Mouse (Mus musculus): ENCODE measurements at regions not wholly inside any gene's neighbourhood (a gene's known extent, or its start where the extent isn't known, plus 50 kb on each side); places are given as distances from the start of the nearest gene placed in this dataset.

DNA sequence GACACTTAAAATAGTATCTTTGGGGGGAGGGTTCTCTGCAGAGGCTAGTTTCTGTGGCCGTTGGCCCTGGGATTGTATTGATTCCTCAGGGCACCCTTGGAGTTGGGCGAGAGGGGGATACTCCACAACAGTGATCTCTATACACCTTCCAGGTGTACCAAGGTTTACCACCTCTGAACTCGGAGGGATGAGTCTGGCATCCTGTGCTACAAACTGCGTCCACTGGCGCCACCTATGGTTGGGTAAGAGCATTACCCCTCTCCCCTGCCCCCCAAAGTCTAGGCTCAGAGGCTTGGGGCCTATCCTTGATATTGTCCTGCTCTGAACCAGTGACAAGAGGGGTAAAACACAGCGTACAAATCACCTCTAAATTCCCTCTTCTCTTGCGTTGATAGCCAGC lies 62.2 kb downstream of the Gm17728 start:
- Histone ChIP-seq H3K36me3 (ENCODE audit: control insufficient read depth, insufficient read depth, low read length) (no peaks in the 10 kb centered on the region), H3K9me3 (ENCODE audit: control insufficient read depth, low read length) (no peaks in the 10 kb centered on the region), H3K4me2 (ENCODE audit: low read depth, low read length) (no peak overlapping the region), H3K27ac (ENCODE audit: low read depth, low read length) (no peak overlapping the region), H3K4me1 (ENCODE audit: control insufficient read depth, insufficient read depth, low read length) (no peaks in the 10 kb centered on the region), H3K4me3 (ENCODE audit: low read depth, low read length) (no peak overlapping the region), H3K9ac (replicated peaks; ENCODE audit: low read depth, low read length) (no peak overlapping the region), H3K27me3 (ENCODE audit: control insufficient read depth, insufficient read depth, low read length) (no peaks in the 10 kb centered on the region)
- WGBS, result 76% methylated on average over 7 of the region's 7 CpGs
- no peak for ATAC-seq (ENCODE audit: low read depth)

DNA sequence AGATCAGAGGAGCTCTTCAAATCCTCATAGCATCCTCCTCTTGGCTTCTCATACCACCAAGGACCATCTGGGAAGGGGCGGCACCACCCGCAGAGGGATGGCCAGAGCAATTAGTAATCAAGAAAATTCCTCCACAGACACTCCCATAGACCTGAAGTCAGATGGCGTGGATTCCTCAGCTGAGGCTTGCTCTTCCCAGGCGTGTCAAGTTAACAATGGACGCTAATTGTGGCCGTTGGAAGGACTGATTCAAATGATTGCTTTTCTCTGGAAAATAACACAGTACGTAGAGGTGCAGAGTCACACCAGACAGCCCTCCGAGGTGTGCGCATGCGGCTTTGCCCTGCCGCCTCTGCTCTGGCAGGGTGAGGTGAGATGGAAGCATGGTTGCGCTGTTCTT lies 62.7 kb downstream of the Gm17728 start:
- no peaks in the 10 kb centered on the region for H3K27me3 ChIP-seq (ENCODE audit: control insufficient read depth, insufficient read depth, low read length)
- no peak overlapping the region for H3K4me2 ChIP-seq (ENCODE audit: low read depth, low read length)
- no peak overlapping the region for H3K9ac ChIP-seq (replicated peaks; ENCODE audit: low read depth, low read length)
- no peaks in the 10 kb centered on the region for H3K36me3 ChIP-seq (ENCODE audit: control insufficient read depth, insufficient read depth, low read length)
- H3K27ac ChIP-seq (ENCODE audit: low read depth, low read length), result no peak overlapping the region
- ATAC-seq (ENCODE audit: low read depth), result no peak
- H3K9me3 ChIP-seq (ENCODE audit: control insufficient read depth, low read length), result no peaks in the 10 kb centered on the region
- no peak overlapping the region for H3K4me3 ChIP-seq (ENCODE audit: low read depth, low read length)
- H3K4me1 ChIP-seq (ENCODE audit: control insufficient read depth, insufficient read depth, low read length), result no peaks in the 10 kb centered on the region
- 63% methylated on average over 12 of the region's 12 CpGs for WGBS

DNA sequence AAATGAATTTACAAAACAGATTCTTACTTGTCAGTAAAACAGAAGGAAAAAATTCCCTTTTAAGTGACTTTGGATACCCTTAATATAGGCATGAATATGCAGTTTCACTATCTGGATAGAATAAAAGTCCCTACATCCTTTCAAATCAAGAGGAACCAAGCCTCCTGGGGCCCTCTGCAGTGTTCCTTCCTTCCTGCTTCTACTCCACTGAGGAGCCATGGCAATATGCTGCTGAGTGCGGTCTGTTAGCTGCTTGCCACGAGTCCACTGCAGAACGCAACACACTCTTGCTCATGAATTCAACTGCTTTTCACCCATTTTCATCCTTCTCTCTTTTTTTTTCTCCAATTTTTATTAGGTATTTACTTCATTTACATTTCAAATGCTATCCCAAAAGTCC lies 107.5 kb downstream of the Gm17728 start:
- H3K36me3 ChIP-seq (ENCODE audit: control insufficient read depth, insufficient read depth, low read length), result no peaks in the 10 kb centered on the region
- no peak overlapping the region for H3K9ac ChIP-seq (replicated peaks; ENCODE audit: low read depth, low read length)
- H3K27me3 ChIP-seq (ENCODE audit: control insufficient read depth, insufficient read depth, low read length), result no peaks in the 10 kb centered on the region
- ATAC-seq (ENCODE audit: low read depth), result no peak
- no peaks in the 10 kb centered on the region for H3K4me1 ChIP-seq (ENCODE audit: control insufficient read depth, insufficient read depth, low read length)
- 84% methylated on average over 3 of the region's 3 CpGs for WGBS
- H3K9me3 ChIP-seq (ENCODE audit: control insufficient read depth, low read length), result peaks cover 4% of the 10 kb centered on the region; the same call in 1 of the 2 replicates
- H3K27ac ChIP-seq (ENCODE audit: low read depth, low read length), result no peak overlapping the region
- H3K4me2 ChIP-seq (ENCODE audit: low read depth, low read length), result no peak overlapping the region
- no peak overlapping the region for H3K4me3 ChIP-seq (ENCODE audit: low read depth, low read length)

DNA sequence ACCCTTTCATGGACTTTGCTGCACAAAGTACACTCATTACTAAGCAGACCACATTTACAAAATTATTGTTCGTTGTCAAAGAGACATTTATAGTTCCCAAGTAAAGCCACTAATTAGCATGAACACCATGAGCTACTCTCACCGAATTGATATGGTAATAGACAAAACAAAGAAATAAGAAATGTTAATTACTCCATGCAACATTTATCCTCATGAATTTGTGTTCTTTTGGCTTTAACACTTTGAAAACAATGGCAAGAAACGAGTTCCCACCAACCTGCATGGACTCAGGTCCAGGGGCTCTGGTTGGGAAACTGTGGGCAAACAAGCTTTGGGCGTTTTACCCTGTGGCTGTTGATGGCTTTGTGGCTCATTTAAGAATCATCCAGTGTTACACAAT lies 114.2 kb downstream of the Gm17728 start:
- H3K9me3 ChIP-seq (ENCODE audit: control insufficient read depth, low read length), result peaks cover 4% of the 10 kb centered on the region; the same call in 1 of the 2 replicates
- no peaks in the 10 kb centered on the region for H3K27me3 ChIP-seq (ENCODE audit: control insufficient read depth, insufficient read depth, low read length)
- H3K9ac ChIP-seq (replicated peaks; ENCODE audit: low read depth, low read length), result no peak overlapping the region
- no peaks in the 10 kb centered on the region for H3K36me3 ChIP-seq (ENCODE audit: control insufficient read depth, insufficient read depth, low read length)
- H3K27ac ChIP-seq (ENCODE audit: low read depth, low read length), result no peak overlapping the region
- WGBS, result 24% methylated on average over 4 of the region's 4 CpGs
- ATAC-seq (ENCODE audit: low read depth), result no peak
- H3K4me1 ChIP-seq (ENCODE audit: control insufficient read depth, insufficient read depth, low read length), result no peaks in the 10 kb centered on the region
- no peak overlapping the region for H3K4me2 ChIP-seq (ENCODE audit: low read depth, low read length)
- H3K4me3 ChIP-seq (ENCODE audit: low read depth, low read length), result no peak overlapping the region

DNA sequence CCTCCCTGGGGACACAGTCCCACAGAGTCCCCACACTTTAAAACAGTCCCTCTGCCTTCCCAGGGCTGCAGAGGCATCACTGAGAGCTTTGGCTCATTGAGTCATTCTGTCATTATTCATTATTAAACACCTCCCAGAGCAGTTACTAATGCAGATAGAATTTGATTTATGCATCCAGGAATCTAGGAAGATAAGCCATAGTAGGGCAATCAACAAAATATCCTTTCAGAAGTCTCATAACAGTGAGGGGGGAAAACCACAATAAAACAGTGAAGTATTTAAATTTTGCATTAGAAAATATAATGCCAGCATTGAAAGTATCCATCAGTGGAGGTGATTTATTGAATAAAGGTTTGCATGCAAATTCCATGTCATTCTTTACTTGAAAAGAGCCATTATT lies 116.5 kb downstream of the Gm17728 start:
- no peak overlapping the region for H3K4me3 ChIP-seq (ENCODE audit: low read depth, low read length)
- H3K27me3 ChIP-seq (ENCODE audit: control insufficient read depth, insufficient read depth, low read length), result no peaks in the 10 kb centered on the region
- H3K27ac ChIP-seq (ENCODE audit: low read depth, low read length), result no peak overlapping the region
- H3K4me2 ChIP-seq (ENCODE audit: low read depth, low read length), result no peak overlapping the region
- no peaks in the 10 kb centered on the region for H3K36me3 ChIP-seq (ENCODE audit: control insufficient read depth, insufficient read depth, low read length)
- no peak for ATAC-seq (ENCODE audit: low read depth)
- H3K9ac ChIP-seq (replicated peaks; ENCODE audit: low read depth, low read length), result no peak overlapping the region
- no peaks in the 10 kb centered on the region for H3K4me1 ChIP-seq (ENCODE audit: control insufficient read depth, insufficient read depth, low read length)
- H3K9me3 ChIP-seq (ENCODE audit: control insufficient read depth, low read length), result peaks cover 4% of the 10 kb centered on the region; the same call in 1 of the 2 replicates

DNA sequence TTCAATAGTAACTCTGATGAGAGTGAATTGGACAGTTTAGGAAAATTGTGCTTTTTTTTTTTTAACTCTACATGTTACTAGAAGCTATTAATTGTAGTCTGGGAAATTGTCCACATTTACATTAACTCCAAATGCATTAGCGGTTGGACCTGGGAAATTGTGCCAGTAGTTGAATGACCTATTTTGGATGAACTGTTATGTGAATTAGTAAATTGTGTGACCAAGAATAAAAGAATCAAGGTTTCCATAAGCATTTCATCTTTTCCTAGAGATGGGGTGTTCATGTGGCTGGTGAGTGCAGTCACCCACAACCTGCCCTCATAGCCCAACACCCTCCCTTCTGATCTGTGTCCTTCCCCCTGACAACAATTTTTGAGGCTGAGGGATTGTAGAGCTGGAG lies 118.3 kb downstream of the Gm17728 start:
- Histone ChIP-seq H3K36me3 (ENCODE audit: control insufficient read depth, insufficient read depth, low read length) (no peaks in the 10 kb centered on the region), H3K27me3 (ENCODE audit: control insufficient read depth, insufficient read depth, low read length) (no peaks in the 10 kb centered on the region), H3K4me1 (ENCODE audit: control insufficient read depth, insufficient read depth, low read length) (no peaks in the 10 kb centered on the region), H3K4me2 (ENCODE audit: low read depth, low read length) (no peak overlapping the region), H3K4me3 (ENCODE audit: low read depth, low read length) (no peak overlapping the region), H3K27ac (ENCODE audit: low read depth, low read length) (no peak overlapping the region), H3K9ac (replicated peaks; ENCODE audit: low read depth, low read length) (no peak overlapping the region), H3K9me3 (ENCODE audit: control insufficient read depth, low read length) (no peaks in the 10 kb centered on the region)
- no peak for ATAC-seq (ENCODE audit: low read depth)
- 88% methylated on average over 1 of the region's 1 CpGs for WGBS

DNA sequence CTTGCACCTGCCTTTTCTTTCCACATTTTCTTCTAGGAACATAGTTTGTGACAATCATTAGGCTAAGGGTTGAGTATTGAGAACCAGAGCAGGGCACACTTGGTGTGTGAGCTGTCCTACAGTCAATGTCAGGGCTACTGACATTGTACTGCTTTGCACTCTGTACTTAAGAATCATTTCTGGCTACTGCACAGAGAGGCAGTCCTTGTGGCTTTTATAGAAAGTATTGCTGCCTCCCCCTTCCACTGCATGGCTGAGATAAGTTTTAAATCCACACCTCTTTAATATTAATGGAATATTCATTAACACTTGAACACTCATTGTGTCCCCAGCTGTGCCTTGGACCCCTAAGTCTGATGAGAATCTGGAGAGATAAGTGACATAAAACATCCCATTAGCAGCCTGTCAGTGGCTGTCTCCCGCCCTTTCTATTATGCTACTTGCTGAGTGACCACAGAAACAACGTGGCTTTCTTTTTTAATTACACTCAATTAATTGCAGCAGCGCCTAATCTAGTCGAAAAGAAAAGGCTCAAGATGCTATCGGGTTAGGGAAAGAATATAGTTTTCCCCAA lies 121.5 kb downstream of the Gm17728 start:
- H3K9me3 ChIP-seq (ENCODE audit: control insufficient read depth, low read length), result no peaks in the 10 kb centered on the region
- WGBS, result 31% methylated on average over 5 of the region's 5 CpGs
- H3K27me3 ChIP-seq (ENCODE audit: control insufficient read depth, insufficient read depth, low read length), result no peaks in the 10 kb centered on the region
- no peaks in the 10 kb centered on the region for H3K4me1 ChIP-seq (ENCODE audit: control insufficient read depth, insufficient read depth, low read length)
- H3K9ac ChIP-seq (replicated peaks; ENCODE audit: low read depth, low read length), result no peak overlapping the region
- no peaks in the 10 kb centered on the region for H3K36me3 ChIP-seq (ENCODE audit: control insufficient read depth, insufficient read depth, low read length)
- no peak overlapping the region for H3K27ac ChIP-seq (ENCODE audit: low read depth, low read length)
- no peak overlapping the region for H3K4me2 ChIP-seq (ENCODE audit: low read depth, low read length)
- ATAC-seq (ENCODE audit: low read depth), result no peak
- no peak overlapping the region for H3K4me3 ChIP-seq (ENCODE audit: low read depth, low read length)

DNA sequence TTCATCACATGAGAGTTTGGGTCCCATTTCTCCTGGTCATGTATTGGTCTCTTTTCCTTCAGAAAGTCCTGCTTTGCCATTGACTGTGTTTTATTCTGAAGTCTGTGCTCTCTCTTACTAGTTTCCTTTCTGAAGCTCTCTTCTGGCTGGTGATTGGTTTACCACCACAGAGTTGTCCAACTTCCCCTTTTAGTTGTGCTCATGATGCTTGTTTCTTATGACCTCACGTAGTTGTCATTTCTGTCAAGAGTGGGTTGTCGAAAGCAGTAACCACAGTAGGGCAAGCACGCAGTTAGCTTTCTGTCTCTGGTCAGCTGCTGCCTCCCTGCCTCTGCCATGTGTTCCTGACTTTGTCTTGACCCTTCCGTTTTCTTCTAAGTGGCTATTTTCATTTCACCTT lies 112.0 kb downstream of the Pabpc6 start:
- Histone ChIP-seq H3K27ac (ENCODE audit: low read depth, low read length) (no peak overlapping the region), H3K9ac (replicated peaks; ENCODE audit: low read depth, low read length) (no peak overlapping the region), H3K36me3 (ENCODE audit: control insufficient read depth, insufficient read depth, low read length) (no peaks in the 10 kb centered on the region), H3K9me3 (ENCODE audit: control insufficient read depth, low read length) (no peaks in the 10 kb centered on the region), H3K4me2 (ENCODE audit: low read depth, low read length) (no peak overlapping the region), H3K4me1 (ENCODE audit: control insufficient read depth, insufficient read depth, low read length) (no peaks in the 10 kb centered on the region), H3K4me3 (ENCODE audit: low read depth, low read length) (no peak overlapping the region), H3K27me3 (ENCODE audit: control insufficient read depth, insufficient read depth, low read length) (no peaks in the 10 kb centered on the region)
- ATAC-seq (ENCODE audit: low read depth), result no peak
- 89% methylated on average over 4 of the region's 4 CpGs for WGBS

DNA sequence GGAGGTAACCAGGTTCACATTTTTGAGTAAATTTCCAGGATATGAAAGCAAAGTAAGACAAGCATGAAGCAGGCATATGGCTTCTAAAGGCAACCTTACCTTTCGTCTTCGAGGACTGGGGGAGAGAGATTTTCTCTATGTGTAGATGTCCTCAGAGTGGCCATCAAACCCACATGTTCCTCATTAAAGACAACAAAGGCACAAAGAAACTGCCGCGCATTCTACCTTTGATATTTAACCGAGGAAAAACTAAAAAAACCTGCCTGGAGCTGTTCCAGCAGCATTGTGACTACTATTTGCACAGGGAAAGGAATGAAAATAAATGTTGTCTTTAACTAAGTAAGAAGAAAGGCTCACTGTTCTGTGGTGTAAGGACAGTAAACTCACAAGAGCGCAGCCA lies 102.7 kb downstream of the Pabpc6 start:
- H3K27me3 ChIP-seq (ENCODE audit: control insufficient read depth, insufficient read depth, low read length), result no peaks in the 10 kb centered on the region
- WGBS, result 55% methylated on average over 6 of the region's 6 CpGs
- no peak overlapping the region for H3K27ac ChIP-seq (ENCODE audit: low read depth, low read length)
- no peak overlapping the region for H3K9ac ChIP-seq (replicated peaks; ENCODE audit: low read depth, low read length)
- no peaks in the 10 kb centered on the region for H3K4me1 ChIP-seq (ENCODE audit: control insufficient read depth, insufficient read depth, low read length)
- H3K36me3 ChIP-seq (ENCODE audit: control insufficient read depth, insufficient read depth, low read length), result no peaks in the 10 kb centered on the region
- H3K9me3 ChIP-seq (ENCODE audit: control insufficient read depth, low read length), result no peaks in the 10 kb centered on the region
- no peak overlapping the region for H3K4me2 ChIP-seq (ENCODE audit: low read depth, low read length)
- ATAC-seq (ENCODE audit: low read depth), result no peak
- H3K4me3 ChIP-seq (ENCODE audit: low read depth, low read length), result no peak overlapping the region
